Mouse (Mus musculus): ENCODE measurements around the gene Chn2.

GRCm38 (mm10) chr6:54179056-54179873 lies 139.9 kb downstream of the Chn2 start:
- TF ChIP-seq CTCF (conservative IDR thresholded peaks at IDR 0.05; ENCODE audit: insufficient read depth, insufficient read length, low read depth, low read length) (no peak), POLR2A (IDR thresholded peaks at IDR 0.05; ENCODE audit: low read depth, low read length) (no peak)

Data from kidney, adult 2 months (tissue).